Mouse (Mus musculus) left cerebral cortex, adult 9 months (tissue): Measurements from ENCODE around the gene Wdr70.

Source experiments
- DNase-seq, 2 experiments: peaks; one replicate each; pipeline ENCODE4 v3.0.0; 2022; ENCODE audit warnings: low spot score in 2 of 2

Gene Wdr70

DNA sequence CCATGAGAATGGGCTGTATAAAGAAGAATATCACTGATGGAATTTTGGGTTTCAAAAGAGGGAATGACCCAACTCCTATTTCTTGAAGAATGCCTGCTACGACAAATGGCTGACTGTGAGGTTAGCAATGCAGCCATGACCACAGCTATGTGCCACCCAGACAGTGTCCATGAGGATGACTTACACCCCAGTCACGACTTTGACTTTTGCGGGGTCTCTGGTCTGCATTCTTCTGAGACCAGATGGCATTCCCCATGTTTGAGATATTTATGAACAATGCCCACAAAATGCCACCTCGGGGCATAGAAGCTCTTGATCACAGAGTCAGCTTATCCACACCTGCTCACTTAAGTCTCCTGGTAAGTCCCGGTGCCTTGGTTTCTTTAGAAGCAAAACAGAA, 236.1 kb downstream of the Wdr70 start:
- DNase-seq, result no peak

DNA sequence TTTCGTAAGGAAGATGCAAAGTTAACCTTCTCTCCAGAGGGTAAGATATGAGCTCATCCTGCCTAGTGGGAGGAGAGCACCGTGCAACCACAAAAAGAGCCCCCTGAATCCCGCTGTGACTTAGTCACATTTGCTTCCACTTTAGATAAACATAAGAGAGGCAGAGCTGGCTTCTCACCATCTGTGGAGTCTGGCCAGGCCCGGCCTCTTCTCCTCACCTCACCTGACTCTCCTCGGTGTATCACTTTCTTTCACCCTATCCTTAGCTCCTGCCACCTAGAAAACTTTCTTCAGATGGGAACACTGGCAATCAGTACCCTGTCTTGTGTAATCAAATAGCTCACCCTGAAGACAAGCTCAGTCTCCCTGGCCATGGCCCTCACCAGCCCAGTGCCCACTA, 240.2 kb downstream of the Wdr70 start:
- DNase-seq, result no peak

- DNase-seq, result no peak
These were observed 241.6 kb downstream of the Wdr70 start for GRCm38 (mm10) chr15:7857418-7857817.

DNA sequence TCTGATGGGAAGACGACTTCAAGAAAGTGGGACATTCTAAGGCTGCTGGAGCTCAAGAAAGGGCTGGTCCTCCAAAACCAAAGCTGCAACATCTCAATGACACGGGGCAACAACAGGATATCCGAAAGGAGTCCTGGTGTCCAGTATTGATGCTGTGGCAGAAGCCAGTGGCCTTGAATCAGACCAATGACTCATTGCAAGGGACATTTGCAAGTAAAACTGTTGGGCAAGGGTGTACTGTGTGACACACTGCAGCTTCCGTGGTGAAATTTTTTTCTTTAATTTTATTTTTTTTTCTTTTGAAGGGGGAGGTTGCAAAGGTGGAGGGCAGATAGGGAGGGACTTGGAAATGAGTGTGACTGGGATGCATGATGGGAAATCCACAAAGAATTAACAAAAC, 256.6 kb downstream of the Wdr70 start:
- DNase-seq, result no peak

- DNase-seq, result no peak
These were observed 257.3 kb downstream of the Wdr70 start for GRCm38 (mm10) chr15:7841664-7842063.

GRCm38 (mm10) chr15:7838921-7839309, 260.1 kb downstream of the Wdr70 start:
- DNase-seq, result no peak

DNA sequence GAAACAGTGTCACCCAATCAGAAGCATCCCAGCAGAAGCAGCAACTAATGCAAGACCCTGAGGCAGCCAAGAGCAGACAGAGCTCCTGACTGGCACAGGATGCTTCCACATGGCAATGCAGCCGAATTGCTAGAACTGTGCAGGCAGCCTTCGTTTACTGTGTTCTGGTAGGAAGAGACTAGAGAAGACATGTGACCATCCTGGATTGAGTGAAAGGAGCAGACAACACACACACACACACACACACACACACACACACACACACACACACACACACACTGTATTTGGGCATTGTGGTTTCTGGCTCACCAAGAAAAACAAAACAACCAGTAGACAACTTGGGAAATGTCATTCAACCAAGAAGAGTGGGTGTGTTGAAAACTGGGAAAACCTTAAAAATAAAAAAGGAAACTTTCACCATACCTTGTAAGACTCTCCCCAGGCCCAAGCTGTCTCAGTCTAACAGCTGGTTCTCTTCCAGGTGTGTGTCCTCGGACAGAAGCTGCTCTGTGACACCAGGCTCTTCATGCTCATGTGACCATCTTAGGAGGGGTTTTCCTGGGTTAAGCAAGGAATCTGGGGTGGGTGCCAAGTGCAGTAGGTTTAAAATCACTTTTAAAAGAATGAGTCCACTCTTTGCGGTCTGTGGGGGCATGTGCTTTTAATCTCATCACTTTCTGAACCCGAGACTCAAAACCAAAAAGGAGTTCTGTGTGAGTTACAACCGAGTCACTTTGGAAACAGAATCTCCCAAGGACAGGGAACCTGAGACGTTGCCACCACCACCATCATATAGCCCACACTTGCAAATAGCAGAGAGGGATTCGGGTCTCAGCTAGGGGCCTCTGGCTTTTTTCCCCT, 260.7 kb downstream of the Wdr70 start:
- no peak for DNase-seq

GRCm38 (mm10) chr15:7835404-7835803, 263.6 kb downstream of the Wdr70 start:
- no peak for DNase-seq

GRCm38 (mm10) chr15:7825530-7825929, 273.5 kb downstream of the Wdr70 start:
- no peak for DNase-seq

DNA sequence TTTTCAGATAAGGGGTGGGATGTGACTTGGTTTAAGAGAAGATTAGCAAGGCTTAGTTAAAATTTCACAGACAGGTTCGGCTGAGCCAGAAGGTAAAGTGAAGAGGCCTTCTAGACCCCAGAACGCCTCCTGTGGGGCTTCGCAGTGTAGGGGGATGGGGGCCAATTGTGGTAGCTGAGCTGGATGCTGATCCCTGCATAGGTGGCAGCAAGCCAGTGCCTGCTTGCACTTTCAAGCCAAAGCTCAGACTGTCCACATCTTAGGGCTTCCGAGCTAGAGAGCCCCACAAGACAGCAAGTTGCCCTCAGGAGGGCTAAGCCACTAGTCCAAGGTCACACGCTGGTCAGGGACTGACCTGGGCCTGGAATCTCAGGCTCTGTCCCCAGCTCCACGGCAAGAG, 275.1 kb downstream of the Wdr70 start:
- DNase-seq, result no peak
